Mouse (Mus musculus): ENCODE measurements at regions not wholly inside any gene's neighbourhood (a gene's known extent, or its start where the extent isn't known, plus 50 kb on each side); places are given as distances from the start of the nearest gene placed in this dataset.
A peak's percentile ranks its signal among the peaks of the same experiment; 100 is the strongest.

DNA sequence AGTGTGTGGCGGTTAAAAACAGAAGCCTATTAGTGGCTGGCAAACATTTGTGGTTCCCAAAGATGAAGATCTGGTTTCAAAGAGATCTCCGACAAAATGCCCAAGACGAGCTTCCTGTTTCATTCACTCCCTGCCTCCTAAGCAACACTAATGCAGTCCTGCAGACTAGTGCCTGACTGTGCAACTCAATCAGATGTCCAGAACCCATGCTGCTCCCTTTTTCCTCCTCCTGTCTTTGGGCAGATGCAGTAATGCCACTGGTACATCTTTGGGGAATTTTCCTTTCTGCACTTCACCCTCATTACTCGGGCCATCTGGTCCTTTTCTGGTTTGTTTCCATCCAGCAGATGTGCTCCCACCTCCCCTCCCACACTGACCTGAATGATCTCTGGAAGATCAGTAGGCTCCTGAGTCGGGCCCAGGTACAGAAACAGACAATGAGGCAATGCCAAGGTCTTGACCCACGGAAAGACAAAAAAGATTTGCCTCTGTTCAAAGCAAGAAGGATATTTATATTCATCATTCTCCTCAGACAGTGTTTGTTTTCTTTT lies 771.0 kb downstream of the Mat2b start:
- H3K9me3 ChIP-seq = no peaks in the 10 kb centered on the region
- H3K36me3 ChIP-seq = no peaks in the 10 kb centered on the region
- peak; percentile 73; the same call in 1 of the 2 replicates for ATAC-seq
- no peak overlapping the region for H3K4me3 ChIP-seq (replicated peaks)
- no peak overlapping the region; the same call in 1 of the 2 replicates for H3K27ac ChIP-seq
- WGBS = 42% methylated on average over 6 of the region's 6 CpGs
- no peaks in the 10 kb centered on the region for H3K27me3 ChIP-seq
- H3K9ac ChIP-seq (replicated peaks) = no peak overlapping the region
- H3K4me2 ChIP-seq (replicated peaks) = no peak overlapping the region
- no peaks in the 10 kb centered on the region for H3K4me1 ChIP-seq (replicated peaks)

DNA sequence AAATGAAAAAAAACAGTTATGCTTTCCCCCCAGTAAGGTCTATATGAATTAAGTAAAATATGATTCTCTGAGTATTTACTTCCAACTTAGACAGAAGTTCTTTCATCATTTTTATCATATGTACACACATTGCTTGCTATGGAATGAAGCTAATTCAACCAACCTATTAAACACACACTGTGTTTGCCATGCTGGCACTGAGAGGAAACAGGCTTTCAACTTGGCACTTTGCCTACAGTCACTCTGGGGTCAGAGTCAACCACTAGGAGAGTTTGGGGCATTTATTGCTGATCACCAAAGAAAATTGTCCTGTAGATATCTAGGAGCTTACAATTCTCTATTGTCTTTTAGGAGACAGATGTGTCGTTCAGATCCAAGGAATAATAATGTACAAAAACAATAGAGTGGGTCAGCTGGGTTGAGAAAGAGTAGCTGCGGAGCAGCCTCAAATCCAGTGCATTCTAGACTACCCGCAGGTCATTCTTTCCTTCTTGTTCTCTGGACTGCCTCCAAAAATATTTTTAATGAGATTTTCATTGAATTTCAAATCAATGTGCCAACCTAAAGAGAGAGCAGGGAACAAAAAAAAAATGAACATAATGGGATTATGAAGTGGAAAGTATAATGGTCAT lies 777.2 kb downstream of the Mat2b start:
- WGBS = 34% methylated on average over 3 of the region's 3 CpGs
- no peak overlapping the region for H3K4me3 ChIP-seq (replicated peaks)
- no peaks in the 10 kb centered on the region for H3K9me3 ChIP-seq
- H3K27me3 ChIP-seq = no peaks in the 10 kb centered on the region
- no peak overlapping the region for H3K9ac ChIP-seq (replicated peaks)
- ATAC-seq = 0 out of 2 replicates have a peak, but pooled peaks have one; percentile 37
- no peak overlapping the region for H3K27ac ChIP-seq
- 0 out of 2 replicates have a peak, but pooled peaks cover 2% of the 10 kb centered on the region for H3K4me1 ChIP-seq (replicated peaks)
- H3K4me2 ChIP-seq (replicated peaks) = no peak overlapping the region
- no peaks in the 10 kb centered on the region for H3K36me3 ChIP-seq

DNA sequence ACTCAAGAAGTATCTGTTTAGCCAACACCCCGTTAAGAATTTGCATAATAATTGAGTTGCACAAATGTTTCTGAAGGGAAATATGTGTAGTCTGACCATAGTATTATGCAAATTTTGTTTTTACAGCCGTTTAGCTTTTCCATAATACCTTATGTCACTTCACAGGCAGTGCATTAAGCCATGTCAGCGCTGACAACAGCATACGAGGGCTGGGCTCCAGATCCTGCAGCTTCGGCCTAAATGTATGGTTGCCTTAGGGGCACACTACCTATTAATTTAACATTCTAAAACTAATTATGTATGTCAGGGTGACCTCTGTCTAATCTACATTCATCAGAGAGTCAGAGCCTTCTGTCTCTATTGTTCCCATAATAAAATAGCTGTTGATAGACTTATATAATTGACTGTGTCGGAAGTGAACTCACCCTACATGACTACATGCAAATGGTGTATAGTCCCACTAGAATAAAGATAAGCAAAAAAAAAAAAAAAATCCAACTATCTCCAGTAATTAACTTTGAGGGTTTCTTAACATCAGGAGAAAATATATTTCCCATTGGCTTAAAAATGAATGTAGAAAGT lies 795.3 kb downstream of the Mat2b start:
- no peak overlapping the region for H3K27ac ChIP-seq
- no peaks in the 10 kb centered on the region for H3K9me3 ChIP-seq
- no peaks in the 10 kb centered on the region for H3K4me1 ChIP-seq (replicated peaks)
- no peaks in the 10 kb centered on the region for H3K27me3 ChIP-seq
- 36% methylated on average over 6 of the region's 6 CpGs for WGBS
- no peak overlapping the region for H3K9ac ChIP-seq (replicated peaks)
- no peak overlapping the region for H3K4me3 ChIP-seq (replicated peaks)
- no peak overlapping the region for H3K4me2 ChIP-seq (replicated peaks)
- peak; percentile 88 for ATAC-seq
- H3K36me3 ChIP-seq = no peaks in the 10 kb centered on the region

DNA sequence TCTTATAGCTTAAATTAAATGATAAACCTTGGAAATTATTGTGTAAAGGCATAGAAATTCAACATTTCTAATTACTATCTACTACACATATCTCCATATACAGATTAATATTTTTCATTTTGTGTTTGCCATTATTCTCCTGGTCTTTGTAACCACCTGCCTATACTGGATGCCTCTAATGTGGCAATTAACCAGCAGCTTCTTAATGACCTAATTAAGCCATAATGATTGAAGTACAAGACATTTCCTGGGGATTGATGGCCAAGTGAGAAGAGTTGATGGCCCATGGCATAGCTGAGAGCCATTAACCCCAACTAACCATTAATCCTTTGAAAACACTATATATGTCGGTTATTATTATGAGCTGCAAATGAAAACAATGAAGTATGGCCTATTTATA lies 811.7 kb downstream of the Mat2b start:
- no peaks in the 10 kb centered on the region for H3K4me1 ChIP-seq (replicated peaks)
- H3K36me3 ChIP-seq = no peaks in the 10 kb centered on the region
- no peak overlapping the region for H3K4me3 ChIP-seq (replicated peaks)
- ATAC-seq = no peak
- no peak overlapping the region for H3K4me2 ChIP-seq (replicated peaks)
- 82% methylated on average over 1 of the region's 1 CpGs for WGBS
- no peaks in the 10 kb centered on the region for H3K9me3 ChIP-seq
- H3K27ac ChIP-seq = no peak overlapping the region
- no peaks in the 10 kb centered on the region for H3K27me3 ChIP-seq
- no peak overlapping the region for H3K9ac ChIP-seq (replicated peaks)

DNA sequence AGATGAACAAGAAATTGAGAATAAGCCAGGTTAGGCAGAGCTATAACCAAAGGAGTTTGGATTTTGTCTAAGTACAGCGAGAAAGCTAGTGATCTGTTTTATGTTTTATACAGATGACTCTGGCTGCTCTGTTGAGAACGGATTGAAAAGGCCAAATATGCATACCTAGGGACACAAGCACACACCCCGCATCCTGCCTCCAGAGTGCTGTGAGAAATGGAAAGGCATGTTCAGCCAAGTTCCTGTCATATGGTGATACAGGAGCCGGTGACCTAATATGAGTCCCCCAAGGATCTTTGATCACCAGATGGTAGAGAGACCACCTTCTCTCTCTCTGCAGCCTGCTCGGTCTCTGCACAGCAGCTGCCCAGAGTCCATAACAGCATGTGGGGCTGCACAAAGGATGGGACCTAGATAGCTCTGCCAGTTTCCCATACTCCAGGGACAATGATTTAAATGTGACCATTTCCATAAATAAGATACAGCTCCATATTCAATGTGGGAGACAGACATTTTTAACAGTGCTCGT lies 826.5 kb downstream of the Mat2b start:
- ATAC-seq = peak; percentile 48; the same call in 1 of the 2 replicates
- H3K4me2 ChIP-seq (replicated peaks) = no peak overlapping the region
- 70% methylated on average over 6 of the region's 6 CpGs for WGBS

More for the DNA sequence above, 826.5 kb downstream of the Mat2b start:
- no peaks in the 10 kb centered on the region for H3K27me3 ChIP-seq
- H3K9me3 ChIP-seq = no peaks in the 10 kb centered on the region
- H3K4me3 ChIP-seq (replicated peaks) = no peak overlapping the region
- H3K9ac ChIP-seq (replicated peaks) = no peak overlapping the region
- no peak overlapping the region for H3K27ac ChIP-seq
- H3K4me1 ChIP-seq (replicated peaks) = no peaks in the 10 kb centered on the region
- H3K36me3 ChIP-seq = no peaks in the 10 kb centered on the region

Measured in midbrain, embryonic 13.5 days (tissue).